Mouse (Mus musculus) midbrain, embryonic 11.5 days (tissue): ENCODE measurements around the gene Mthfd1l. TPM values are rescaled to one million over a fixed set of nuclear protein-coding genes. Genes with fewer than 3 reads are reported as not detected.
"Not testable (repeated sequence)": the region's sequence is repeated elsewhere in the genome, so short reads cannot be mapped to it uniquely, and the experiment has no call there.

Experiments
- ATAC-seq: fragments of 200-750 bp; cut with Nextera tagmentation; 2 replicates; pipeline ENCODE4 v1.8.0; 2017; ENCODE audit warnings: moderate TSS enrichment, moderate library complexity; ENCODE audit not compliant: low FRiP score
- DNase-seq: peaks from one replicate; pipeline ENCODE4 v3.0.0; 2015; ENCODE audit warnings: low spot score; ENCODE audit errors: missing footprints
- H3K27ac ChIP-seq: fragments of 300-500 bp; sonication (generic); 2 replicates; pipeline ENCODE4 v1.5.1; 2014; ENCODE audit warnings: low read depth, low read length
- H3K27me3 ChIP-seq: fragments of 300-500 bp; sonication (generic); 2 replicates; pipeline ENCODE4 v1.6.1; 2014; ENCODE audit warnings: mild to moderate bottlenecking, low read length, moderate library complexity, mixed read lengths; ENCODE audit not compliant: control insufficient read depth, insufficient read depth
- H3K36me3 ChIP-seq: fragments of 300-500 bp; sonication (generic); 2 replicates; pipeline ENCODE4 v1.6.1; 2014; ENCODE audit warnings: mild to moderate bottlenecking, low read length, moderate library complexity, mixed read lengths; ENCODE audit not compliant: control insufficient read depth, insufficient read depth
- H3K4me1 ChIP-seq: fragments of 300-500 bp; sonication (generic); 2 replicates; pipeline ENCODE4 v1.6.1; 2014; ENCODE audit warnings: low read length; ENCODE audit not compliant: control insufficient read depth, insufficient read depth
- H3K4me2 ChIP-seq: fragments of 300-500 bp; sonication (generic); 2 replicates; pipeline ENCODE4 v1.6.1; 2014; ENCODE audit warnings: mild to moderate bottlenecking, moderate library complexity
- H3K4me3 ChIP-seq: fragments of 300-500 bp; sonication (generic); 2 replicates; pipeline ENCODE4 v1.5.1; 2014; ENCODE audit warnings: low read depth, low read length
- H3K9ac ChIP-seq: fragments of 300-500 bp; sonication (generic); 2 replicates; pipeline ENCODE4 v1.6.1; 2014; ENCODE audit warnings: low read length
- H3K9me3 ChIP-seq: fragments of 300-500 bp; sonication (generic); 2 replicates; pipeline ENCODE4 v1.6.1; 2016; ENCODE audit warnings: low read length; ENCODE audit not compliant: control insufficient read depth
- WGBS: fragments of 180-500 bp; shearing (Covaris S2); extraction: QIAGEN DNeasy Blood & Tissue Kit; methylation state at CpG from one replicate; pipeline ENCODE4 v1.1.7; 2014; 5-methylcytosine and 5-hydroxymethylcytosine counted together
- polyA plus RNA-seq: library from polyadenylated mRNA; unstranded; fragments of >200 nt; fragmentation: Nextera tagmentation; extraction: Ambion mirVana; gene quantifications from 2 replicates; pipeline ENCODE4 v1.2.1, GENCODE M21; 2014

Mthfd1l gene
- polyA plus RNA-seq, 1 experiment from 2014 or later = 15.4 TPM

GRCm38 (mm10) chr10:4111795-4112139 lies 138.8 kb downstream of the Mthfd1l start:
- ATAC-seq (no peak), DNase-seq (no peak)
- Histone ChIP-seq H3K9me3 (no peaks in the 10 kb centered on the region), H3K27me3 (no peaks in the 10 kb centered on the region), H3K4me2 (no peak overlapping the region), H3K36me3 (no peaks in the 10 kb centered on the region), H3K4me1 (no peaks in the 10 kb centered on the region), H3K4me3 (no peak overlapping the region), H3K9ac (no peak overlapping the region), H3K27ac (no peak overlapping the region)
- 79% methylated on average over 8 of the region's 8 CpGs for WGBS

GRCm38 (mm10) chr10:4112611-4113327 lies 139.9 kb downstream of the Mthfd1l start:
- no peaks in the 10 kb centered on the region for H3K4me1 ChIP-seq
- ATAC-seq = no peak
- H3K4me3 ChIP-seq = no peak overlapping the region
- no peak for DNase-seq
- H3K9ac ChIP-seq = no peak overlapping the region
- WGBS = 79% methylated on average over 17 of the region's 17 CpGs
- no peak overlapping the region for H3K4me2 ChIP-seq
- no peaks in the 10 kb centered on the region for H3K36me3 ChIP-seq
- H3K27ac ChIP-seq = no peak overlapping the region
- no peaks in the 10 kb centered on the region for H3K9me3 ChIP-seq
- H3K27me3 ChIP-seq = no peaks in the 10 kb centered on the region

- no peak overlapping the region for H3K4me3 ChIP-seq
- no peaks in the 10 kb centered on the region for H3K27me3 ChIP-seq
- no peaks in the 10 kb centered on the region for H3K4me1 ChIP-seq
- 94% methylated on average over 5 of the region's 5 CpGs for WGBS
- H3K9me3 ChIP-seq = no peaks in the 10 kb centered on the region
- no peak overlapping the region for H3K27ac ChIP-seq
- H3K9ac ChIP-seq = no peak overlapping the region
- no peak for DNase-seq
- H3K4me2 ChIP-seq = no peak overlapping the region
- no peak for ATAC-seq
- no peaks in the 10 kb centered on the region for H3K36me3 ChIP-seq
These were observed 140.4 kb downstream of the Mthfd1l start for GRCm38 (mm10) chr10:4113328-4113658.

- Histone ChIP-seq H3K36me3 (no peaks in the 10 kb centered on the region), H3K27me3 (no peaks in the 10 kb centered on the region), H3K9ac (no peak overlapping the region), H3K4me1 (no peaks in the 10 kb centered on the region), H3K4me2 (no peak overlapping the region), H3K9me3 (no peaks in the 10 kb centered on the region), H3K27ac (no peak overlapping the region), H3K4me3 (no peak overlapping the region)
- no peak for ATAC-seq
- no peak for DNase-seq
These were observed 143.7 kb downstream of the Mthfd1l start for GRCm38 (mm10) chr10:4116653-4117052.

DNA sequence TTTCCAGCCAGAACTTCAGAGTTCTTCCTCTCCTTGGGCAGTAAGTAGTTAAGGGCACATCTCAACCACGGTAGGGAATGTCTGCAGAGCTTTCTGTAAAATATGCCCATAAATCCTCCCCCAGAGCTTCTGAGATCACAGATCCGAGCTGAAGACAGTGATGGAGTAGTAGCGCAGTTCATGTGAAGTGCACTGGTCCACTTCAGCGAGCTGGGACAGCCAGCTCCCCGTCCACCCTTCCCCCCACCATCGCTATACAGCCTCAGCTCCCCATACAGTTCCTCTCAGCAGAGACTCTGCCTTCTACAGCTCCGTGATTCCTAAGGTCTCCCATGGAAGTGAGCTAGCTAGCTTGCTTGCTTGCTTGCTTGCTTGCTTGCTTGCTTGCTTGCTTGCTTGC lies 144.2 kb downstream of the Mthfd1l start:
- no peak overlapping the region for H3K9ac ChIP-seq
- H3K4me2 ChIP-seq = no peak overlapping the region
- no peak overlapping the region for H3K27ac ChIP-seq
- DNase-seq = no peak
- H3K9me3 ChIP-seq = no peaks in the 10 kb centered on the region
- no peaks in the 10 kb centered on the region for H3K27me3 ChIP-seq
- H3K36me3 ChIP-seq = no peaks in the 10 kb centered on the region
- WGBS = 72% methylated on average over 7 of the region's 7 CpGs
- H3K4me3 ChIP-seq = no peak overlapping the region
- H3K4me1 ChIP-seq = no peaks in the 10 kb centered on the region
- no peak for ATAC-seq

- H3K9me3 ChIP-seq = no peaks in the 10 kb centered on the region
- H3K27me3 ChIP-seq = no peaks in the 10 kb centered on the region
- 84% methylated on average over 4 of the region's 4 CpGs for WGBS
- DNase-seq (no peak), ATAC-seq (no peak)
- no peak overlapping the region for H3K27ac ChIP-seq
- no peak overlapping the region for H3K9ac ChIP-seq
- H3K4me3 ChIP-seq = no peak overlapping the region
- H3K4me1 ChIP-seq = no peaks in the 10 kb centered on the region
- H3K4me2 ChIP-seq = no peak overlapping the region
- no peaks in the 10 kb centered on the region for H3K36me3 ChIP-seq
These were observed 146.4 kb downstream of the Mthfd1l start for GRCm38 (mm10) chr10:4119287-4119686.

DNA sequence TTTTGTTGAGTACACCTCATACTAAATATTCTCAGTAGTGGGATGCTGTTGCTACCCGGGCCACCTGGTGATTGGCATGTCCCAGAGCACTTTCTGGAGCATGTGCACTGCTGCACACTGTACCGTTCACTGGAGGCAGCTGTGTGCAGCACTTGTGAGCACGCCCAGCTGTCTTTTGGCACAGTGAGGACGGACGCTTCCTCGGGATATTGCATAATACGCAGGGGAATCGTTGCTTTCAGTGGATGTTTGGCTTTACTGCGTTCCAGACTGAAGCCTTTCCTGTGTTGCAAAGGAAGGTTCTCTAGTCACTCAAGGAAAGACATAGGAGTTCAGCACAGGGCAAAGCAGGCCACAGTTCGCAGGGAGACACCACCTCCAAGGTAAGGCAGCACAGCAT lies 147.8 kb downstream of the Mthfd1l start:
- Histone ChIP-seq H3K36me3 (no peaks in the 10 kb centered on the region), H3K27me3 (no peaks in the 10 kb centered on the region), H3K27ac (no peak overlapping the region), H3K9me3 (no peaks in the 10 kb centered on the region), H3K9ac (no peak overlapping the region), H3K4me2 (no peak overlapping the region), H3K4me1 (no peaks in the 10 kb centered on the region), H3K4me3 (no peak overlapping the region)
- 90% methylated on average over 10 of the region's 10 CpGs for WGBS
- DNase-seq = no peak
- no peak for ATAC-seq

GRCm38 (mm10) chr10:4121197-4121596 lies 148.3 kb downstream of the Mthfd1l start:
- H3K4me3 ChIP-seq = no peak overlapping the region
- no peak overlapping the region for H3K27ac ChIP-seq
- ATAC-seq (no peak), DNase-seq (no peak)
- no peaks in the 10 kb centered on the region for H3K4me1 ChIP-seq
- H3K4me2 ChIP-seq = no peak overlapping the region
- no peaks in the 10 kb centered on the region for H3K36me3 ChIP-seq
- H3K9me3 ChIP-seq = no peaks in the 10 kb centered on the region
- no peak overlapping the region for H3K9ac ChIP-seq
- no peaks in the 10 kb centered on the region for H3K27me3 ChIP-seq
- 89% methylated on average over 1 of the region's 1 CpGs for WGBS

DNA sequence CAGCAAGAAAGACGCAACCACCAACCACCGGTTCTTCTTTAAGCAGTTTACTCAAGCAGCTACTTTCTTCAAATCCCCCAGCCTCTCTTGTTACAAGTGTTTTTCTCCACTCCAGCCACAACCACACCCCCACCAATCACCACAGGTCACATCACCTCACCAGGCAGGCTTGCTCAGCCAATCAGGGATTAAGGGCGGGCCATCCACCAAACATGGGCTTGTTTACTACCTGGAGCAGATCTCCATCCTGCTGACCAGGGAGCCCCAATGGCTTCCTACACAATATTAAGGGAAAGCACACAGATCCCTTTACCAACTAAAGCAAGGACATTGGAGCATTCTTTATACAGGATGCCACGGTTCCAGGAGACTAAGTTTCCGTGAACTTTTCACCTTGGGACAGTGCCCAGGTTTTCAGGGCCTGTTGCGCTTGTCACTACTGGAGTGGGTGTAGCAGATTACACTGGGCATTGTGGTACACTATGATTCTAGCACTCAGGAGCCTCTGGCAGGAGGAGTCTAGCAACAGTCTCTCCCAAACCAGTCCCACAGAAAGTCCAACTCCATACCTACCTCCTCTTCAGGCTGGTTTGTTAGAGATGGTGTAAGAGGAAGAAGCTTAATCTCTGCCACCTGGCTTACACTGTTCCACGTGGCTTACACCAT lies 150.5 kb downstream of the Mthfd1l start:
- not testable (repeated sequence) for H3K4me3 ChIP-seq, H3K27ac ChIP-seq, DNase-seq, ATAC-seq, H3K9ac ChIP-seq, H3K36me3 ChIP-seq, H3K4me2 ChIP-seq, H3K9me3 ChIP-seq, H3K27me3 ChIP-seq, H3K4me1 ChIP-seq
- WGBS = 91% methylated on average over 7 of the region's 7 CpGs
